Mouse (Mus musculus): Measurements from ENCODE around the gene Agt. TPM values are rescaled to one million over a fixed set of nuclear protein-coding genes. Genes with fewer than 3 reads are reported as not detected.

Gene Agt
- polyA plus RNA-seq, 1 experiment from 2014 or later = 2.2 TPM

DNA sequence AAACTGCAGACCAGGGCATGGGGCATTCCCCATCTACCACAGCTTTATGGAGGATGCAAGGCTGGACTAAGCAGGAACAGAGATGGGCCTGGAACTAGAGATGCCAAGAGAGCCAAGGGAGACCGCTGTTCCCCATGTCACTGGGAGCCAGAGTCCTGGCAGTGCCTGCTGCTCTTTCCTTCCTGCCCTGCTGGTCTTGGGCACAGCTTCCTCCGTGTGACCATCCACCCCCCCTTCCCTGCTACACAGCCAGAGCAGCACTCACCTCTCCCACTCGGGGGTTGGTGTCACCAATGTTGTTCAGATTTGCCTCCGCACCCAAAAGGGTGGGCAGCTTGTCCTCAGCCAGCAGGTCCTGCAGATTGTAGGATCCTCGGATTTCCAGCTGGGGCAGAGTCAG lies 12.0 kb downstream of the Agt start:
- H3K27ac ChIP-seq (ENCODE audit: low read length) = no peak overlapping the region
- 65% methylated on average over 5 of the region's 5 CpGs for WGBS
- no peak for ATAC-seq (ENCODE audit: low FRiP score, low TSS enrichment)

DNA sequence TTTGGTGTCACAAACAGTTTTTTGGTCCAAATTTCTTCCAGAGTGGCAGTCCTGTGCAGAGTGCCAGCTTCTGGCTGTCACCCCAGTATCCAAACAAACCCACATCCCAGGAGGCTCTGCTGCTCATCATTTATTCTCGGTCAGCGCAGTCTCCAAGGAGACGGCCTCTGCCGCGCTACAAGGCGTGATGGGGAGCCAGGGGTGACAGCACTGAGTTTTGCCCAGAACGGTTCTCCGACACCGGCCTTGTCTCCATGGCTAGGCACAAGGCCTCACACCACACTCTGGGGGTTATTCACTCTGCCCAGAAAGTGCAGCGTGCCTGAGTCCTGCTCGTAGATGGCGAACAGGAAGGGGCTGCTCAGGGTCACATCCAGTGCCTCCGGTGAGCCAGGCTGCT lies 12.8 kb downstream of the Agt start:
- no peaks in the 10 kb centered on the region for H3K27me3 ChIP-seq (ENCODE audit: insufficient read depth, low read length)
- no peak for ATAC-seq (ENCODE audit: low FRiP score, low TSS enrichment)
- no peak overlapping the region for H3K4me2 ChIP-seq (replicated peaks; ENCODE audit: low read depth, low read length)
- H3K4me1 ChIP-seq (ENCODE audit: insufficient read depth, low read length) = no peaks in the 10 kb centered on the region
- no peak overlapping the region for H3K9ac ChIP-seq (replicated peaks; ENCODE audit: low read length)
- no peaks in the 10 kb centered on the region for H3K9me3 ChIP-seq (ENCODE audit: low read length)
- 79% methylated on average over 13 of the region's 13 CpGs for WGBS
- peaks cover 13% of the 10 kb centered on the region for H3K36me3 ChIP-seq (ENCODE audit: insufficient read depth, low read length)
- no peak overlapping the region for H3K27ac ChIP-seq (ENCODE audit: low read length)
- no peak overlapping the region for H3K4me3 ChIP-seq (ENCODE audit: low read length)

More for the DNA sequence above, 12.0 kb downstream of the Agt start:
- Histone ChIP-seq H3K4me1 (ENCODE audit: insufficient read depth, low read length) (no peaks in the 10 kb centered on the region), H3K36me3 (ENCODE audit: insufficient read depth, low read length) (peaks cover 5% of the 10 kb centered on the region), H3K4me2 (replicated peaks; ENCODE audit: low read depth, low read length) (no peak overlapping the region), H3K9ac (replicated peaks; ENCODE audit: low read length) (no peak overlapping the region), H3K27me3 (ENCODE audit: insufficient read depth, low read length) (no peaks in the 10 kb centered on the region), H3K9me3 (ENCODE audit: low read length) (no peaks in the 10 kb centered on the region), H3K4me3 (ENCODE audit: low read length) (no peak overlapping the region)

DNA sequence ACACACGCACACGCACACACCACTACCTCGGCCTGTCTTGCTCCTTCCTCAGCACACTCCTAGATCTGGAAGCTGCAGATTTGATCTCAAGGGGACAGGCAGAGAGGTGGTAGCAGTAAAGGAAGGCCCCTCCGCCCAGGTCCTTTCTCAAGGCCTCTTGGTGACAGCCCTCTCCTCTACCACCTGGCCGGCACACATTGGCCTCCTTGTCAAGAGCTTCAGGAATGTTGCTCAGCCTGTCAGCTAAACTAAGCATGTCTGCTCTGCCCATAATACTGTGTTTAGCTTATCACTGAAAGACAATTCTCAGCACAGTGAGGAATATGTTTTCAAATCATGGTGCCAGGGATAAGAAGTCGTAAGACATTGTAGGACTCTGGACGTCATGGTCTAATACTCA lies 13.3 kb downstream of the Agt start:
- Histone ChIP-seq H3K36me3 (ENCODE audit: insufficient read depth, low read length) (peaks cover 18% of the 10 kb centered on the region), H3K4me3 (ENCODE audit: low read length) (no peak overlapping the region), H3K4me1 (ENCODE audit: insufficient read depth, low read length) (no peaks in the 10 kb centered on the region), H3K9me3 (ENCODE audit: low read length) (no peaks in the 10 kb centered on the region), H3K4me2 (replicated peaks; ENCODE audit: low read depth, low read length) (no peak overlapping the region), H3K27me3 (ENCODE audit: insufficient read depth, low read length) (no peaks in the 10 kb centered on the region), H3K9ac (replicated peaks; ENCODE audit: low read length) (no peak overlapping the region), H3K27ac (ENCODE audit: low read length) (no peak overlapping the region)
- no peak for ATAC-seq (ENCODE audit: low FRiP score, low TSS enrichment)
- WGBS = 82% methylated on average over 7 of the region's 7 CpGs

DNA sequence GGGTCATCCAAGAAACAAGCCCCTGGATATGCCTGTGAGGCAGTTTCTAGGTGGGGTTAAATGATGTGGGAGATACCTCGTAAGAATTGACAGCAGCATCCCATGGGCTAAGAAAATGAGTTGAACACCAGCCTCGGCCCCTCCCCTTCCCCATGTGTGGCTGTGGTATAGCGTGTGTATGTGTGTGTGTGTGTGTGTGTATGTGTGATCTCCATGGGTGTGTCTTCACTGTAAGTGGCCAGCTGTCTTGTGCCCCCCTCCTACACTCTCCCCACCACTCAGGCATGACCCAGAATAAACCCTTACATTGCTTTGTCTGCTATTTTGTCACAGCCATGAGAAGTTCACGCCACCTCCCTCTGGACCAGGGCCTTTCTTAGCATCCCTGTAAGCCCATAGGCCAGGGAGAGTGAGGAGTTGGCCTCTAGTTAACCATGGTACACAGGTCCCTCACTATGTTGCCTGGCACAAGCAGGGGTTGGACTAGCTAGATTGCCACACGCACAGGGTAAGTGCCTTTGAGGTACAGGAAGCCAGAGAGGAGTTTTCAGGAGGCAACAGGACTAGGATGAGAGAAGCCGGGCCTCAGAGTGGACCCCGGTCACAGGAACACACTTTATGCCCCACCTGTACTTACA lies 14.3 kb downstream of the Agt start:
- 83% methylated on average over 7 of the region's 7 CpGs for WGBS
- Histone ChIP-seq H3K4me1 (ENCODE audit: insufficient read depth, low read length) (no peaks in the 10 kb centered on the region), H3K27ac (ENCODE audit: low read length) (no peak overlapping the region), H3K9ac (replicated peaks; ENCODE audit: low read length) (no peak overlapping the region), H3K27me3 (ENCODE audit: insufficient read depth, low read length) (no peaks in the 10 kb centered on the region), H3K9me3 (ENCODE audit: low read length) (no peaks in the 10 kb centered on the region), H3K4me3 (ENCODE audit: low read length) (no peak overlapping the region), H3K36me3 (ENCODE audit: insufficient read depth, low read length) (peaks cover 28% of the 10 kb centered on the region), H3K4me2 (replicated peaks; ENCODE audit: low read depth, low read length) (no peak overlapping the region)
- ATAC-seq (ENCODE audit: low FRiP score, low TSS enrichment) = no peak

DNA sequence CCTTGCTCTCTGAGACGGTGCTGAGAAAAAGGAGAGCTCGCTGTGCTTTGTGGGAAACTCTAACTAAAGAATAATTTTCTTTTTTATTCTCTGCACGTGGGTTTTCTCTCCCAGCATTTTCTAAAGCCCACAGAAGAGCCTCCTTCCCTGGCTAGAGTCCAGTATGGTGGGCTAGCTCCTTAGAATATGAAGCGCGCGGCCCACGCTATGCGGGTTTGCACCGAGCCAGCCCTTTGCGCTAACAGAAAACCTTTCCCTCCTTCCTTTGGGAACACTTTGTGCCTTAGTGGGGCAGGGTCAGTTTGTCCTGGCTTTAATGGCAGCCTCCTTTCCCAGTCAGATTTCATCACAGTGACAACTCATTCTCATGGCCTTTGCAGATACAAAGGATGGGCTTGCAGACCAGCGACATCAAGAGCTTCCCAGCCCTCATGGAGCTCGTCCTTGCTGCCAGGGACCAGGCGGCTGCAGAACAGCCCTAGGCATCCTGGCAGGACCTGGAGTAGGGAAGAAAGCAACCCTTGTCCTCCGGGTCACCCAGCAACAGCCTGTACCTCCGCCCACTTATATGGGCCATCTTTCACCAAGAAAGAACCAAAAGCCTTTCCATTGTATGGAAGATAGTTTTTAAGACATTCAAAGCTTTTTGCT lies 18.4 kb downstream of the Agt start:
- no peak overlapping the region for H3K4me3 ChIP-seq (ENCODE audit: low read length)
- no peaks in the 10 kb centered on the region for H3K9me3 ChIP-seq (ENCODE audit: low read length)
- H3K36me3 ChIP-seq (ENCODE audit: insufficient read depth, low read length) = peaks cover 58% of the 10 kb centered on the region
- no peak overlapping the region for H3K9ac ChIP-seq (replicated peaks; ENCODE audit: low read length)
- H3K4me1 ChIP-seq (ENCODE audit: insufficient read depth, low read length) = no peaks in the 10 kb centered on the region
- no peak overlapping the region for H3K4me2 ChIP-seq (replicated peaks; ENCODE audit: low read depth, low read length)
- WGBS = 95% methylated on average over 15 of the region's 15 CpGs
- H3K27me3 ChIP-seq (ENCODE audit: insufficient read depth, low read length) = no peaks in the 10 kb centered on the region
- ATAC-seq (ENCODE audit: low FRiP score, low TSS enrichment) = no peak
- H3K27ac ChIP-seq (ENCODE audit: low read length) = no peak overlapping the region

DNA sequence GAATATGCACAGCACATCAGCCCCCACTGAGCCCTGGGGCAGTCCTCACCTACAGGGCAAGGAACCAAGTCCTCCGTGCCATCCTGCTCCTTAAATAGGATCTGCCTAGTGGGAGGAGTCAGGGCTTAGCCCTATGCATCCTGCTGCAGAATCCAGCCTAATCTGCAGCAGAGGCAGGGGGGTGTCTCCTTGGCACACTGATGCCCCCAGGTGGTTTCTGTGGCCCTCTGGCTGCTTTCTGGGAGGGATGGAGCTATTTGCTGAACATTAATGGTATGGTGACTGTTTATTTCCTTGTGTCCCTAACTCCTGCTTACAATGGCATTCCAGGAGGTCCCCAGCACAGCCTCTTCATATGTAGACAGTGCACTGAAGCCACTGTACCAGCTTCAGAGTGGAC lies 21.3 kb downstream of the Agt start:
- Histone ChIP-seq H3K36me3 (ENCODE audit: insufficient read depth, low read length) (peaks cover 83% of the 10 kb centered on the region), H3K27ac (ENCODE audit: low read length) (no peak overlapping the region), H3K27me3 (ENCODE audit: insufficient read depth, low read length) (no peaks in the 10 kb centered on the region), H3K9me3 (ENCODE audit: low read length) (no peaks in the 10 kb centered on the region), H3K4me2 (replicated peaks; ENCODE audit: low read depth, low read length) (no peak overlapping the region), H3K4me3 (ENCODE audit: low read length) (no peak overlapping the region), H3K9ac (replicated peaks; ENCODE audit: low read length) (no peak overlapping the region), H3K4me1 (ENCODE audit: insufficient read depth, low read length) (no peaks in the 10 kb centered on the region)
- WGBS = 61% methylated on average over 1 of the region's 1 CpGs
- ATAC-seq (ENCODE audit: low FRiP score, low TSS enrichment) = no peak

DNA sequence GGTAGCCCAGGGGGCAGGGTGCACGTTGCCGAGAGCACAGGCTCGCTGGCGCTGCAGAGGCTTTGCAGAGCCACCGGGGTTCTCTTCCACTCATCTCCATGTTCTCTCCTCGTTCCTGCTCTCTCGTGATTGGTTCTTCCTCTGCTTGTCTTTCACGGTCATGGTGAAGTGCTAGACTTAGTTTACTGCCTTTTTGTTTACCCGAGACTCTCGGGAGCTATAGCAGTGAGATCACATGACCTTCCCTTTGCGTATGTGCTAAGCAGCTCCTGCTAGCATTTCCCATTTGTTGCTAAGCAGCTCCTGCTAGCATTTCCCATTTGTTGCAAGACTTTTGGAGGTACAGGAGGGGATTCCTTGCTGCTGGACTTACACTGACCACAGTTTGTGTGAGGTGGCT lies 22.2 kb downstream of the Agt start:
- H3K4me3 ChIP-seq (ENCODE audit: low read length) = no peak overlapping the region
- H3K4me2 ChIP-seq (replicated peaks; ENCODE audit: low read depth, low read length) = no peak overlapping the region
- no peaks in the 10 kb centered on the region for H3K27me3 ChIP-seq (ENCODE audit: insufficient read depth, low read length)
- WGBS = 50% methylated on average over 11 of the region's 11 CpGs
- no peak overlapping the region for H3K27ac ChIP-seq (ENCODE audit: low read length)
- H3K9ac ChIP-seq (replicated peaks; ENCODE audit: low read length) = no peak overlapping the region
- ATAC-seq (ENCODE audit: low FRiP score, low TSS enrichment) = no peak
- H3K36me3 ChIP-seq (ENCODE audit: insufficient read depth, low read length) = peaks cover 84% of the 10 kb centered on the region
- H3K4me1 ChIP-seq (ENCODE audit: insufficient read depth, low read length) = no peaks in the 10 kb centered on the region
- no peaks in the 10 kb centered on the region for H3K9me3 ChIP-seq (ENCODE audit: low read length)

DNA sequence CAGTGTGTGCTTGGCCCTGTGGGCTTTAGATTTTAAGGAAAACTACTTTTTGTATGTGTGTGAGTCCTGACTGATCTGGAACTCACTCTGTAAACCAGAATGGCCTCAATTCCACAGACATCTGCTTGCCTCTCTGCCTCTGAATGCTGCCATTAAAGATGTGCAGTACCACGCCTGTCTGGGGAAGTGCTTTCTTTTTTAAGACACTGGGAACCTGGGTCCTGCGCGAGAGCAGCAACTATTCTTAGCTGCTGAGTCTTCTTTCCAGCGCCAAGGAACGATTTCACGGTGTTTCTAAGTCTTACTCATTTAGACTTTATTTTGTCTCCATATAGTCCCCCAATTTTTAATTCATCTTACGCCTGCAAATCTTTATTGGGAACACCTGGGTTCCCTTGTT lies 22.7 kb downstream of the Agt start:
- Histone ChIP-seq H3K4me2 (replicated peaks; ENCODE audit: low read depth, low read length) (no peak overlapping the region), H3K27me3 (ENCODE audit: insufficient read depth, low read length) (no peaks in the 10 kb centered on the region), H3K4me3 (ENCODE audit: low read length) (no peak overlapping the region), H3K9me3 (ENCODE audit: low read length) (no peaks in the 10 kb centered on the region), H3K9ac (replicated peaks; ENCODE audit: low read length) (no peak overlapping the region), H3K4me1 (ENCODE audit: insufficient read depth, low read length) (no peaks in the 10 kb centered on the region), H3K36me3 (ENCODE audit: insufficient read depth, low read length) (peaks cover 83% of the 10 kb centered on the region), H3K27ac (ENCODE audit: low read length) (no peak overlapping the region)
- ATAC-seq (ENCODE audit: low FRiP score, low TSS enrichment) = no peak
- WGBS = 95% methylated on average over 7 of the region's 7 CpGs

DNA sequence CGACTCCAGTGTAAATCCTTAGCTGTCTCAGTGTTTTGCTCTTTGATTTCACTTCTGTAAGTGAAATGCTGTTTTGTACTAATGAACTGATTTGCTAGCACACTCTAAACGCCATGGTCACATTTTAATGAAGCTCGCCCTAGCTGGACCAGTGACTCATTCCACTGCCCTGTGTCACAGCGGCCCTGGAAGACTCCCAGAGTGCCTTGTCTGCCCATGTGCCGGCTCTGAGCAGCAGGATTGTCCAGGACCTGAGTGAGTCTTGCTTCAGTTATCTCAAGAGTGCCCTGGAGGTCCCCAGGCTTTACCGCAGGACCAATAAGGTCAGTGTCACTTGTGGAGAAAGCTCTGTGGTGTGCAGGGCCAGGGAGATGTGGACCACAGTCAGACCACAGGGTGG lies 23.1 kb downstream of the Agt start:
- H3K4me3 ChIP-seq (ENCODE audit: low read length) = no peak overlapping the region
- ATAC-seq (ENCODE audit: low FRiP score, low TSS enrichment) = no peak; the same call in 1 of the 2 replicates
- 92% methylated on average over 6 of the region's 6 CpGs for WGBS
- H3K4me2 ChIP-seq (replicated peaks; ENCODE audit: low read depth, low read length) = no peak overlapping the region
- H3K9me3 ChIP-seq (ENCODE audit: low read length) = no peaks in the 10 kb centered on the region
- H3K4me1 ChIP-seq (ENCODE audit: insufficient read depth, low read length) = no peaks in the 10 kb centered on the region
- H3K27me3 ChIP-seq (ENCODE audit: insufficient read depth, low read length) = no peaks in the 10 kb centered on the region
- peaks cover 83% of the 10 kb centered on the region for H3K36me3 ChIP-seq (ENCODE audit: insufficient read depth, low read length)
- H3K27ac ChIP-seq (ENCODE audit: low read length) = no peak overlapping the region
- H3K9ac ChIP-seq (replicated peaks; ENCODE audit: low read length) = no peak overlapping the region

DNA sequence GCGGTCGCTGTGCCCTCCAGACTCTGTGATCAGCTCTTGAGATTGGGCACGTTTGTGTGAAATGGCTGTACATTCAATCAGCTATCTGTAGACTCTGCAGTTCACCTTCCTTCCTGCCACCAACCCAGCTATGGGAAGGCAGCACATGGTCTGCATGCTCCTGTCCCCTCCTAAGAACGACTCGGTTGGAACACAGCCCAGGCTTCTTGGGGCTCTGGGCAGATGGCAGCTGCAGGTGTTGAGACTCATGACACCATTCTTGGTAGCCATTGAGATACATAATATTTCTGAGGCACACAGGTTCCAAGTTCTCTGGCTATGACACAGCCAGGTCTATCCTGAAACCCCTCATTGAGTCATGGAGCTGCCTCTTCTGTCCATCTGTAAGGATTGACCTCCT lies 26.2 kb downstream of the Agt start:
- 93% methylated on average over 5 of the region's 5 CpGs for WGBS
- no peaks in the 10 kb centered on the region for H3K9me3 ChIP-seq (ENCODE audit: low read length)
- no peak overlapping the region for H3K9ac ChIP-seq (replicated peaks; ENCODE audit: low read length)
- H3K4me2 ChIP-seq (replicated peaks; ENCODE audit: low read depth, low read length) = no peak overlapping the region
- no peak overlapping the region for H3K27ac ChIP-seq (ENCODE audit: low read length)
- H3K27me3 ChIP-seq (ENCODE audit: insufficient read depth, low read length) = no peaks in the 10 kb centered on the region
- ATAC-seq (ENCODE audit: low FRiP score, low TSS enrichment) = no peak
- peaks cover 79% of the 10 kb centered on the region for H3K36me3 ChIP-seq (ENCODE audit: insufficient read depth, low read length)
- H3K4me3 ChIP-seq (ENCODE audit: low read length) = no peak overlapping the region
- no peaks in the 10 kb centered on the region for H3K4me1 ChIP-seq (ENCODE audit: insufficient read depth, low read length)

All from kidney, embryonic 16.5 days (tissue).